Mouse (Mus musculus) brain, embryonic 14.5 days (tissue): ENCODE data around the gene Npw. TPM values are rescaled to one million over a fixed set of nuclear protein-coding genes. Genes with fewer than 3 reads are reported as not detected.

ENCODE experiments used
- DNase-seq: peaks from one replicate; pipeline ENCODE4 v3.0.0-alpha.2; 2011; ENCODE audit warnings: low read depth
- CTCF ChIP-seq: fragments of 200-500 bp; IDR thresholded peaks from 2 replicates; pipeline ENCODE4 v1.5.1; 2012; ENCODE audit warnings: inconsistent platforms, mild to moderate bottlenecking, moderate library complexity, borderline replicate concordance; ENCODE audit not compliant: insufficient read depth, insufficient read length; ENCODE audit errors: extremely low read depth
- POLR2A ChIP-seq: fragments of 200-500 bp; IDR thresholded peaks from 2 replicates; pipeline ENCODE4 v1.6.1; 2012; ENCODE audit warnings: mild to moderate bottlenecking, inconsistent platforms, borderline replicate concordance; ENCODE audit not compliant: poor library complexity, insufficient read depth, insufficient read length, severe bottlenecking; ENCODE audit errors: extremely low read depth
- polyA plus RNA-seq: library from polyadenylated mRNA; depleted of rRNA; stranded (reverse); fragments of >200 nt; gene quantifications from 2 replicates; pipeline ENCODE4 v1.2.3, GENCODE M21; 2012

Gene Npw
- polyA plus RNA-seq, 1 experiment = not detected

DNA sequence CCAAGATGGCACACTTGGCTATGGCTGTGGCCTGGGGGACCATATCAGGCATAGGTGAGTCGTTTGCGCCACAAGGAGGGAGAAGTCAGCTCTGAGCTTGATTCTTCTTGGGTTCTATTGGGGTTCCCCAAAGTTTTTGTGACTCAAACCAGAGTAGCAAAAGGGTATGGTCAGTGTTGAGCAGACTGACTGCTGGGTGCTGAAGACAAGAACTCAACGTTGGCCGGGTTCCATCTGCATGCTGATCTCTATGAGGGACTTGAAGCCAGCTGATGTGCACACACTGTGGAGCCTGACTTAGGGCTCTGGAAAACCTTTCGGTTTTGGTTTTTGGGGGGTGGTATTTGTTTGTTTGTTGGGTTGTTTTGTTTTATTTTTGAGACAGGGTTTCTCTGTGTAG, 22.6 kb downstream of the Npw start:
- TF ChIP-seq POLR2A (no peak), CTCF (no peak)
- DNase-seq = no peak

DNA sequence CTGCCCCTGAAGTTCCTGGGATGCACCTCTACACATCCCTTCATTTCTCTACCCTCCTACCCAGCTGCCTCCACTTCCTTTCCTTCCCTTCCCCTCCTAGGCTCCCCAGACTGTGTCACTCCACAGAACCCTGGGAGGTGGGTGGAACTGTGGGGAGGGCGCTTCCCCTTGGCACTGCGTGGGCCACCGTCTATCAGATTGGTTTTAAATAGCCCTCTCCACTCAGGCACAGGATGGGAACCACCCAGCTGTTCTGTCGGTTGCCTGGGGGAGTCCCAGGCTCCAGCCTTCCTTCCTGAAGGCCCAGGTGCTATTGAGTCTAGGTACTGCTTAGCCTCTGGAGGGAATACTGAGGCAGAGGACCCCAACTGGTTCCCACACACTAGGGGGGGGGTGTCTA, 23.2 kb downstream of the Npw start:
- DNase-seq = no peak
- no peak for TF ChIP-seq CTCF
- no peak for TF ChIP-seq POLR2A

DNA sequence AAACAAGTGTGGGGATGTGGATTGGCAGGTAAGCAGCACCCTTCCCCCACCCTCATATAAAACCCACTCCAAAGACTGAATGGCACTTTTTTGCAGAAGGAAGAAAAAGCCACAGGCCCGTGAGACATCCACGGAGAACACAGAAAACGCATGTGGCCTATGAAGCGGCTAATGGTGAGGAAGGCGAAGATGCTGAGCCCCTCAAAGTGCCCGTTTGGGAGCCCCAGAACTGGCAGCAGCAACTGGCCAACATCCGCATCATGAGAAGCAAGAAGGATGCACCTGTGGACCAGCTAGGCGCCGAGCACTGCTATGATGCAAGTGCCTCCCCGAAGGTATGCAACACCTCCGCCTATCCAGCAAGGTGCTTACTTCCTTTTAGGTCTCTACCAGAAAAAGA, 24.4 kb downstream of the Npw start:
- TF ChIP-seq CTCF (no peak), POLR2A (no peak)
- no peak for DNase-seq

DNA sequence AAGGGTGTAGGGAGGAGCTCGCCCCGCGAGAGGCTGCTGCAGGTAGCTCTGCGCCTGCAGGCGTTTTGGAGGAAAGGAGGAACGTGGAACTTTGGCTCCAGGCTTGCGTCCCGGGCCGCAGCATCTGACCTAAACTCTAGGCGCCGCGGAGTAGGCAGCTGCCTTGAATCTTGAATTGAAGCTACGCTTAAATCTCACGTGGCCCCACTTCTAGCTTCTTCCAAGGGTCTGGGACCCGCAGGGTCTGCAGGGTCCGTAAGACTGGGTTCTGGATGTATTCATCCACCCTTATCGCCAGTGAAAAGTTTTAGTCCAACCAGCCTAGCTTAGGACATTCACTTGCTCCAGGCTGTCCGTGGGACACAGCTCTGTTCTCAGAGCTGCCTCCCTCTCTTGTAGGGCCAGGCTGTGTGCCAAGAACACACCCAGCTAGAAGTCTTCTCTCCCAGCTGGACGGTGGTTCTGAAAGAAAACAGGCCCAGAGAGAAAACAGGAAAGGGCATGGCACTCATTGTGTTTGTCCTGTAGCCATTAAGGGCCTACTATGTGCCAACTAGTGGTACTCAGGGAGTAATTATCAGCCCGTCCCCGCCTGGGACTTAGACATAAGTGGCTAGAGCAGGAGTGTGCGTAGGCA, 25.3 kb downstream of the Npw start:
- peak; percentile 57 for DNase-seq
- no peak for TF ChIP-seq CTCF
- TF ChIP-seq POLR2A = no peak

DNA sequence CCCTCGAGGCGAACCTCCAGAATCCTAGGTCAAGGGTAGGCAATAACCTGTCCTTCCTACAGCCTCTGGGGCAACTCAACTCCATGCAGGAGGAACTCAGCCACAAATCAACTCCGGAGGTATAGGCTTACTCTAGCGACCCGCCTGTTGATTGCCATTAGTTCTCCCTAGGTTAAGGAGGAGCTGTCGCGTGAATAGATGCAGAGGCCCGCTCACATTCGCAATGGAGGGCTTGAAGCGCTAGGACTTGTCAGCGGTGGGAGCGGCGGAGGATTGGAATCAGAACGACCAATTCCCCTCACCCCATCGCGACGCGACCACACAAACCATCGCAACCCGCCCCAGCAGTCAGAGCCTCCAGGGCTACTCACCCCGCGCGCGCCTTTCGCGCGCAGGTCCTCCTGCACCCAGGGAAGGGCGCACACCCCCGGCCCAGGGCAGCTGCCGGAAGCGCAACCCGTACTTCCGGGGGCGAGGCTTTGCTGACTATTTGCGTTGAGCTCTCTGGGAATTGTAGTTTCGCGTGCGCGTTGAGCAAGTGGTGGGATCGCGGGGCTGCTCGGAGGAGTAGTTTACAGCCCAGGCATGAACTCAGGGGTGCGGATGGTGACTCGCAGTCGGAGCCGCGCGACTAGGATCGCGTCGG, 26.0 kb downstream of the Npw start, which contains the start of the genes Tsc2 and Nthl1:
Tsc2 (minus strand) TSS at position 464 of the 646 bp plus-strand sequence.
Nthl1 (plus strand) TSS at position 514 of the 646 bp plus-strand sequence.
- peak; percentile 95 for DNase-seq
- no peak for TF ChIP-seq CTCF
- TF ChIP-seq POLR2A = peak; percentile 88

DNA sequence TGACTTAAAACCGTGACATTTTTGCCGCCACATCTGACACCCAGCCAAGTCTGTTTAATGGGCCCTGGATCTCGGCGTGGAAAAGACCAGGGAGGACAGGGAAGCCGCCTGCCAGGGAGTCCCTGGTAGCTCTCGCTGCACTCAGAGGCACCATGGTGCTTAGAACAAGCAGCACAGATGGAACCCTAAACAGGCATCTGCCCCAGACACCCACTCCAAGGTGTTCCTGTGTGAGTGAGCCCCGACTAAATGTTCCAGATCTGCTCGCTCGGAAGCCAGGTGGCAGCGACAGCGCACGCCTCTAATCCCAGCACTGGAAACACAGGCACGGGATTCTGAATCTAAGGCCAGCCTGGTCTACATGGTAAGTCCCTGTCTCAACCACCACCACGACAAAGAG, 28.2 kb downstream of the Npw start:
- TF ChIP-seq CTCF (no peak), POLR2A (no peak)
- no peak for DNase-seq

DNA sequence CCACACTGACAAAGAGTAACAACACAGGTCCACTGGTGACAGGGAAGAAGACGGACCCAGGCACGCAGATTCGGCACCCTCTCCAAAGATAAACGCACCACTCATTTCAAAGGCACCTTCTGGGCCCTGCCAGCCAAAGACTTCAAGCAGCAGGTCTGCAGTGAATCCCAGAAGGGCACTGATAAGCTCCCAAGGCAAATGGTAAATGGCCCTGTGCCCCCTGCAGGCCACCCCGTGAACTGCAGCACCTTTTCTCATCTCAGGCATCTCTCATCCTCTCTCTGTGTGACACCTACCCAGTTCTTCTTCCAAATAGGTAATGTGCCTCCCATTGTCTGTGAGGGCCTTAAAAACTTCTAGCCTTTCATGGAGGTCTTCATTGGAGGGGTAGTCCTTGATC, 29.6 kb downstream of the Npw start:
- peak; percentile 53 for DNase-seq
- TF ChIP-seq CTCF (peak; percentile 95), POLR2A (no peak)

DNA sequence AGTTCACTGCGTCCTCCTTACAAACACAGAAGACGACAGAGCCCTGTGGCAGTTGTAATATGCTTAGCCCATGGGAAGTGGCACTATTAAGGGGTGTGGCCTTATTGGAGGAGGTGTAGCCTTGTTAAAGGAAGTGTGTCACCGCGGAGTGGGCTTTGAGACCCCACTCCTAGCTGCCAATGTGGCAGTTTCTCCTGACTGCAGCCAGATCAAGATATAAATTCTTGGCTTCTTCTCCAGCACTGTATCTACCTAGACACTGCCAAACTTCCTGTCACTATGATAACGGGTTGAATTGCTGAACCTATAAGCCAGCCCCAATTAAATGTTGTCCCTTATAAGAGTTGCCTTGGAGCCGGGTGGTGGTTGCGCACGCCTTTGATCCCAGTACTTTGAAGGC, 32.8 kb downstream of the Npw start:
- DNase-seq = no peak
- no peak for TF ChIP-seq CTCF
- no peak for TF ChIP-seq POLR2A

DNA sequence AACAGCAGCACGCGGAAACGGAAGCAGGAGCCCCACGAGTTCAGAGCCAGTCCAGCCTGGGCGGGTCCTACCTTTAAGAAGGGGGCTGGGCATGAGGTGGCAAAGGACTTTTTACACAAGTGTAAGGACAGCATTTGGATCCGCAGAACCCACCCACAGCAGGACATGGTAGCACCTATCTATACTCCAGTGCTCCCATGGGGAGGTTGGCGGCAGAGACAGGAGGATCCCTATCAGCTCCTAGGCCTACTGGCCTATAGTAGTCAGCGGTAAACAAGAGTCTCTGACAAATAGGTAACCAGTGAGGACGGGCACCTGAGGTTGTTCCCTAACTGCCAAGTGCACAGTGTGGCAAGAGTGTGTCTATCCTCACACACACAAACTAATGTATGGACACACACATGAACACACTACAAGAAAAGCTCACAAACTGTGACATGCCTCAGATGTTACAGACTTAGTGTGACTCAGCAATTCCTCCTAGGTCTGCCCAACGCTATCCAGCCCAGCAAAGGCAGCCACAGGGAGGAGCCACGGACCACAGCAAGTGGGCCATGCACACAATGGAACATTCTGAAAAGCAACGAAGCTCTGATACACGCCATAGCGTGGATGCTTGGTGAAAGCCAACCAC, 40.6 kb downstream of the Npw start:
- no peak for TF ChIP-seq POLR2A
- no peak for TF ChIP-seq CTCF
- no peak for DNase-seq

DNA sequence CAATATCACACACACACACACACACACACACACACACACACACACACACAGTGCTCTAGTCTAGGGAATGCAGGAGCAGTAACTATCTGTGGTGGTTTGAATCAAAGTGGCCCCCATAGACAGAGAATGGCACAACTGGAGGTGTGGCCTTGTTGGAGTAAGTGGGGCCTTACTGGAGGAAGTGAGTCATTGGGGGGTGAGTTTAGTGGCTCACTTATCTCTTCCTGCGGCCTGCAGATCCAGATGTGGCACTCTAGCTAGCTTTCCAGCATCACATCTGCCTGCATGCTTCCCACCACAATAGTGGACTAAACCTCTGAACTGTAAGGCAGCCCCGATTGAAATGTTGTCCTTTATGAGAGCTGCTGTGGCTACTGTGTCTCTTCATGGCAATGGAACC, 47.5 kb downstream of the Npw start:
- no peak for DNase-seq
- TF ChIP-seq CTCF (no peak), POLR2A (no peak)

DNA sequence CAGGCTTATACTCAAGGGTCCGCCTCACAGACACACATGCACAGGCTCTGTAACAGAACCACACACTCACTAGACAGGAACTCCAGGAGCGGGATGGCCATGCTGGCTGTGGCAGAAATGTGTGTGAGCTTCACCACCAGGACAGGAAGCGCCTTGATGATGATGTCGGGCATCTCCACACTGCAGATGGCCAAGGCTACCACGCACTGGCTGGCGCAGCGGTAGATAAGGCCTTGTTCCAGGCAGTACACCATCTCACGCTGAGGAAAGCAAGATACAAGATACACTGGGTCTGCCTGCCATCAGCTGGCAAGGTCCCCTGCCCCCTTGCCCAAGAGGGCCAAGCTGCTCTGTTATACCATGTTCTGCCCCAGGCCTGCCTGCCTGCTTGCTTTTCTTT, 49.4 kb downstream of the Npw start:
- no peak for DNase-seq
- TF ChIP-seq POLR2A (no peak), CTCF (no peak)
